In the genomic region with DNA sequence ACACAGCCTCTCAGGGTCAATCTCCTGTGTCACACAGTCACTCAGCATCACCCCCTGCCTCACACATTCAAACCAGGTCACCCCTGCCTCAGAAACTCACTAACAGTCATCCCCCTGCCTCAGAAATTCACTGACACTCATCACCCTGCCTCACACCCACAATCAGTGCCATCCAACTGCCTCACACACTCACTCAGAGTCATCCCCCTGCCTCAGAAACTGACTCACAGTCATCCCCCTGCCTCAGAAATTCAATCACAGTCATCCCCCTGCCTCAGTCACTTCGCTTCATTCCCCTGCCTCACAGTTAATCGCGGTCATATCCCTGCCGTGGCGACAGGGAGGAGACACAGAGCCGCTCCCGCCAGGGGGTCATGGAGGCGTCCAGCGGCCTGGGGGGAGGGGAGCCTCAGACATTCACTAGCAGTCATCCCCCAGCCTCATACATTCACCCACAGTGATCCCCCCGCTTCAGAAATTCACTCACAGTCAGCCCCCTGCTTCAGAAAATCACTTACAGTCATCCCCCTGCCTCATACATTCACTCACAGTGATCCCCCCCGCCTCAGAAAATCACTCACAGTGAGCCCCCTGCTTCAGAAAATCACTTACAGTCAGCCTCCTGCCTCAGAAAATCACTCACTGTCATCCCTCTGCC, we compare ENCODE assay signal across 7 mouse cellular contexts. TPM values are rescaled to one million over a fixed set of nuclear protein-coding genes. Genes with fewer than 3 reads are reported as not detected.
A peak's percentile ranks its signal among the peaks of the same experiment; 100 is the strongest.
DNase-seq lines count a peak whose midpoint lies in the region; ATAC-seq and TF ChIP-seq lines count a peak whose summit lies in the region.
"Not testable (repeated sequence)": the region's sequence is repeated elsewhere in the genome, so short reads cannot be mapped to it uniquely, and the experiment has no call there.

No protein-coding gene starts in this region.

- H3K9me3 ChIP-seq in G1E (replicated peaks); liver, postnatal 0 days (ENCODE audit: low read length): not testable (repeated sequence)

- H3K4me2 ChIP-seq in liver, postnatal 0 days (ENCODE audit: low read depth, low read length): not testable (repeated sequence)

- H3K27me3 ChIP-seq in G1E (ENCODE audit: insufficient read depth, low read length): peaks cover 15% of the 10 kb centered on the region
- not testable (repeated sequence) for H3K27me3 ChIP-seq in liver, postnatal 0 days (ENCODE audit: insufficient read depth, low read length)

- H3K9ac ChIP-seq in liver, postnatal 0 days (replicated peaks): not testable (repeated sequence)

- not testable (repeated sequence) for ATAC-seq in G1E (ENCODE audit: extremely low read depth, insufficient number of reproducible peaks, low FRiP score, poor library complexity, severe bottlenecking); liver, postnatal 0 days

- H3K36me3 ChIP-seq in G1E (replicated peaks); liver, postnatal 0 days (replicated peaks; ENCODE audit: insufficient read depth, low read length): not testable (repeated sequence)

- not testable (repeated sequence) for DNase-seq in G1E (ENCODE audit: low spot score)
- peak; percentile 78 for DNase-seq in cerebellum, adult 11-12 months
- peak; percentile 23 for DNase-seq in gastrocnemius, postnatal 14 days
- DNase-seq in kidney, adult 18-20 months: peak; percentile 56
- DNase-seq in liver, postnatal 0 days: peak; percentile 34
- peak; percentile 11 for DNase-seq in neural tube, embryonic 10.5 days (ENCODE audit: extremely low spot score, low spot score)
- DNase-seq in testis, postnatal 14 days (ENCODE audit: low spot score): peak; percentile 73

- intact Hi-C loops in gastrocnemius, postnatal 14 days (cut with DNase I; ENCODE audit: low total_unique reads): not testable (repeated sequence)

- not testable (repeated sequence) for H3K27ac ChIP-seq in liver, postnatal 0 days (ENCODE audit: low read depth)

- not testable (repeated sequence) for TF ChIP-seq EP300 in liver, postnatal 0 days (IDR thresholded peaks at IDR 0.05; ENCODE audit: low read depth)

- not testable (repeated sequence) for TF ChIP-seq CTCF in G1E (IDR thresholded peaks at IDR 0.05; ENCODE audit: low read depth, low read length); liver, postnatal 0 days (IDR thresholded peaks at IDR 0.05; ENCODE audit: low read depth)

- H3K4me3 ChIP-seq in G1E (ENCODE audit: low read depth, low read length): peak overlapping the region; percentile 1; the same call in 1 of the 2 replicates
- H3K4me3 ChIP-seq in liver, postnatal 0 days (ENCODE audit: low read depth, low read length): not testable (repeated sequence)

- H3K4me1 ChIP-seq in G1E (ENCODE audit: insufficient read depth, low read depth, low read length); liver, postnatal 0 days (ENCODE audit: insufficient read depth): not testable (repeated sequence)

- WGBS in liver, postnatal 0 days (ENCODE audit: insufficient replicate concordance): 55% methylated on average over 10 of the region's 11 CpGs

RNA-seq across cellular contexts. Expression of gene Gm21887, which starts 10.1 kb away (rescaled TPM):
- 163 and 204 TPM in 2 replicates for total RNA-seq in G1E (2014; fragmentation: Nextera tagmentation)
- 35.4 and 44.4 TPM in 2 replicates for total RNA-seq in G1E (2017)
- 300 and 429 TPM in 2 replicates for polyA plus RNA-seq in G1E (2012)
- 10 to 100 TPM; 32.5 to 36.1 TPM for total RNA-seq in gastrocnemius, postnatal 14 days (2021)
- 64.4 and 87.0 TPM in 2 replicates for polyA plus RNA-seq in liver, postnatal 0 days (2015; fragmentation: Nextera tagmentation; extraction: Ambion mirVana)
